Mouse (Mus musculus) lung, postnatal 10 days (tissue): Measurements from ENCODE around the gene Top2b.

Experiments
- DNase-seq: peaks from one replicate; pipeline ENCODE4 v3.0.0; 2021

The Top2b gene

DNA sequence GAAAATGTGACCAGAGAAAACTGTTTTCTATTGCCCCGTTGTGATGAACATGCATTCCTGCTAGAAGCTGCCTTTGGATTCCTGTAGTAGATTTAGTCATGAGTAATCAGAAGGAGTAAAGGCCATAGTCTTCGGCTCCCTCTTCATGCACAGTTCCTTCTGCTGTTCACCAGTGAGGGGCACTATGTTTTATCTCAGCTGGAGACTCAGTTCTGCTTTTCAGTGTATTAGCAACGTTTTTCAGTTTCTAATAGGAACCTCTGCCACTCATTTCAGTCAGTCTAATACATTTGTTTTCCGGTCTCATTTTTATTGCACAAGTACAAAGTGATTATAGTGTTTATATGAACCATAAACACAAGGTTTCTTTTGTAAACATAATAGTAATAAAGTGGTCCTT lies 62.6 kb downstream of the Top2b start:
- no peak for DNase-seq

- no peak for DNase-seq
These were observed 67.0 kb downstream of the Top2b start for GRCm38 (mm10) chr14:16431941-16432499.

DNA sequence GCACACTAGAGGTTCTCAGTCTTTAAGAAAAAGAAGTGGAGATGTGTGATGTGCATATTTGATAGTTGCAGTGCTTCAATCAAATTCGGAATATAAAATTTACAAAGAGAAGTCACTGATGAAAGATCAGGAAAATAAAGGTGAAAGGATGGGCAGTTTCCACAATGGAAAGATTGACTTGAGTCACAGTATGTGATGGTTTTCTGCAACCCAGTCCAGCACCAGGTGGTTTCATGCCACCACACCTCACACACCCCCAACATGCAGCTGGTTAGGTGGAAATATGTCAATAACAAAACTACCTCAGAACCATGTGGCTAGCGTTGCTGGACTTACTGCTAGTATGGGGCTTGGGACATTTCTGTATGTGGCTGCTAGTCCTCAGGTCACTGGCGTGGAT lies 67.6 kb downstream of the Top2b start:
- DNase-seq: no peak

- DNase-seq: no peak
These were observed 68.2 kb downstream of the Top2b start for GRCm38 (mm10) chr14:16433206-16433605.

GRCm38 (mm10) chr14:16434396-16435171 lies 69.6 kb downstream of the Top2b start:
- DNase-seq: peak; percentile 63

GRCm38 (mm10) chr14:16437386-16437785 lies 72.4 kb downstream of the Top2b start:
- no peak for DNase-seq

DNA sequence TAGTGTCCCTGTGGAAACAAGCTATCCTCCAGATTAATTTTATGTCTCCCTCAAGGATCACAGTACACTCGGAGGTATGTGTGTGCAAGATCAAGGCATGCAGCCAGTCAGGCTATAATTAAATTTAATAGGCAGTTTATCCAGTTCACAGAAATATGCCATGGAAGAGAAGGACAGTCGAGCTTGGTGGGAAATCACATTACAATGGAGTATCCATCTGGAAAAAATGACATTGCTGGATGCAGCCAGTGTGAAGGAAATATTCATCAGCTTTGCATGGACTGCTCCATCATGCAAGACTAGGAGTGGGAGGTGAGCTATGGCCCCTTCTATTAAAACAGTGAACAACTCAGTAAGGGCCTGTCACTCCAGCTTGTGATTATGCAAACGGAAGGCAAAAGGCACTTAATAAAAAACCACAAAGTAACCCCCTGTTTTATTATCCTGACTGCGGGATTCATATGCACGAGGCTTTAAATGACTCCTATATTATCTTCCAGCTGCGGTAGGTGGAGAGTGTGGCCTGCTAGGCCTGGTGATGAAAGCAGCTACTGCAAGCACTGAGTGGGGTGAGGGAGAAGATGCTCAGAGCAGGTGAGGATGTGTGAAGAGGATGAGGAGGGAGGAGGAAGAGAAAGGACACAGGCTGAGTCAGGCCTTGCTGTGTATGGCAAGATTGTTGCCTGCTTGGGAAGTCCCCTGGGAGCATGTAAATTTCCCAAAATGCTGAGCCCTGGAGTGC lies 74.6 kb downstream of the Top2b start:
- DNase-seq: no peak

DNA sequence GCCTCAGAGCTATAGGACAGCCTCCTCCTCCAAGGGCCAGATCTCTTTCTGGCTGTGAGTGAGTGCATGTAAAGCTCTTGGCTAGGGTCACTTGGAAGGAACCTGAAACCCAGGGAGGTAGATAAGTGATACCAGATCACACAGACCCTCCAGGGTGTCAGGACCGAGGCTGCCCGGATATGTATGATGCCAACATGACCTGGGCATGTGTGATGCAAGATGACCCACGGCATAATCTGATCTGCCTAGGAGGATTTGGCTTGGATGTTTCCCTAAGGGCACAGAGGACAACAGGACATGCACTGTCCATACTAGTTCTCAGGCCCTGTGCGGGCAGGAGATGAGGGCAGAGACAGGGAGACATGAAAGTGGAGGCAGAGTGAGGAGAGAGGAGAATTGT lies 79.9 kb downstream of the Top2b start:
- DNase-seq: no peak

DNA sequence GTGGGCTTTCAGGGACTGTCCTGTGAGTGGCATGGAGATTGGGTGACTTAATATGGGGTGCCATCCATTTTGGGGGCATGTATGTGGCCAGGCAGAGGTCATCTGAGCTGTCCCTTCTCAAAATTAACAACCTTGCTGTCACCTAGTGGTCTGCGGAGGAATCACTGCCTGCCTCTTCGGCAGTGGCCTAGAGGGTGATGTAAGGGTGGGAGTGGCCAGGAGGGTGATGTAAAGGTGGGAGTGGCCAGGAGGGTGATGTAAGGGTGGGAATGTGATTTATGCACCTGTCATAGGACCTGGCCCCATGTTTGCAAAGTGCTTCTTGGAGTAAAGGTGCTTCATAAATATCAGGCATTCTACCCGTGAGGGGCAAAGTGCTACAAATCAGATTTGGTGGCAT lies 82.6 kb downstream of the Top2b start:
- DNase-seq: peak; percentile 39

DNA sequence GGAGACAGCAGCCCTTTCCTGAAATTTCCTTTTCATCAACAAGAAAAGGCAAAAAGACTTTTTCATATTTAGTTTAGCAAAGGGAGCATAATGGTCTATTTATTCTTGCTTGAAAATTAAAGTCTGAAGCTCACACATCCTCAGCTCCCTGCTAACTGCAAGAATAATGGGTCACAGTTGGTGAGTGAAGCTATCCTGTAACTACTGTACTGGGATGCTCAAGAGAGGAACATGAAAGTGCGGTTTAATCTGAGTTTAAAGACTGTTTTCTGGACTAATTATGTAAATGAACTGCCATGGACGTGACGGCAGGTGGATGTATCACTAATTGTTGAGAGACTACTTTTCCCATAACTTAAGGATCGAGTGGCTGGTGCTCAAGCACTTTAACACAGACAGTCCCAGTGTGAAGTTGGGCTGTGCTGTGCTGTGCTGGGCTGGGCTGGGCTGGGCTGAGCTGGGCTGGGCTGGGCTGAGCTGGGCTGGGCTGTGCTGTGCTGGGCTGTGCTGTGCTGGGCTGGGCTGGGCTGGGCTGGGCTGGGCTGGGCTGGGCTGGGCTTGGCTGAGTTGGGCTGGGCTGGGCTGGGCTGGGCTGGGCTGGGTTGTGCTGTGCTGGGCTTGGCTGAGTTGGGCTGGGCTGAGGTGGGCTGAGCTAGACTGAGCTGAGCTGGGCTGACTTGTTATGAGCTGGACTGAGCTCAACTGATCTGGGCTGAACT lies 83.4 kb downstream of the Top2b start:
- DNase-seq: no peak

GRCm38 (mm10) chr14:16478606-16479323 lies 113.8 kb downstream of the Top2b start:
- DNase-seq: no peak

DNA sequence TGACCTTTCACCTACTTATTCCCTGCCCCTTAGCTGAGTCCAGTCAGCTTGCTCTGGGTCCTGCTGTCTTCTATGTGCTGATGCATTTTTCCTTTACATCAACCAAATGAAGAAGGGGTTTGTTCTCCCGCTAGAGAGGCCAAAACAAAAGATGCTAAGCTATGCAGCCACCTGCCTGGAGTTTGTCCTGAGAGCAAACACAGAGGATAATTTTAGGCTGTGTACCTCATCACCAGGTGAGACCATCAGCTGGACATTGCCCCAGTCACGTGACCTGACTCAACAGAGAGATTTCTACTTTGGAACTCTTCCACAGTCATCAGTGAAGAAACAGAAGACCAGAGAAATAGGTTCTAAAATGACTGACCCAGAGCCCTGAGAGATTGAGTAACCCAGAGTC lies 114.5 kb downstream of the Top2b start:
- no peak for DNase-seq

- DNase-seq: no peak
These were observed 115.6 kb downstream of the Top2b start for GRCm38 (mm10) chr14:16480621-16481020.

DNA sequence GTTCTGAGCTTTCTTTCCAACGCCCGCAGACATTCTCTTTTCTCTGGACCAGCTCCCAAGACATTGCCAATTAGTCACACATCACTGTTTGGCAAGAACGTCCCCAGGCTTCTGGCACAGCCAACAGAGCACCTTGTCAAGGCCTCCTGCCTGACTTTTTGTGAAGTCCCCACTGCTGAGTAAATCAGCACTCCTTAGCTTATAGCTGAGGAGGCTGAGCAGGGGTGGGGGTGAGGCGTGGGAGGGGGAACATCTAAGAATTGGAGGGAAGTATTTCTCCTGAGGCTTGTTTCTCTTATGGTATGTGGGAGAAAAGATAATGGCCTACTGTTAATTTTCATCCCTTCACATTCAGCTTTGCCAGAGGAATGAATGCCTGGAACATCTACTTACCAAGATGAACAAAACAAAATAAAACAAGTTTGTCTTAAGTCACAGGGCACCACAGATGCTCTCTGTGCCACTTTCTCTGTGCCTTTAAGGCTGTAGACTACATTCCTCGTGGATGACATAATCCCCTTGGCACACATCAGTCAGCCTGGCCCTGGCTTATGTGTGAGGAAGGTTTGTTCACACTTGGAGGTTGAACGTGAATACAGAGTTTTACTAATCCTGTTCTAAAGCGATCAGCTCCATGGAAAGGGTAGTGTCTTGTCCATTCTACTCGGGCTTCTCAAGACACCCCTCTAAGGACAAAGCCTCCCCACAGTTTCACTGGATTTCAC lies 118.8 kb downstream of the Top2b start:
- peak; percentile 36 for DNase-seq
